Comparison of ENCODE assay signal across 8 mouse cellular contexts in the genomic region with DNA sequence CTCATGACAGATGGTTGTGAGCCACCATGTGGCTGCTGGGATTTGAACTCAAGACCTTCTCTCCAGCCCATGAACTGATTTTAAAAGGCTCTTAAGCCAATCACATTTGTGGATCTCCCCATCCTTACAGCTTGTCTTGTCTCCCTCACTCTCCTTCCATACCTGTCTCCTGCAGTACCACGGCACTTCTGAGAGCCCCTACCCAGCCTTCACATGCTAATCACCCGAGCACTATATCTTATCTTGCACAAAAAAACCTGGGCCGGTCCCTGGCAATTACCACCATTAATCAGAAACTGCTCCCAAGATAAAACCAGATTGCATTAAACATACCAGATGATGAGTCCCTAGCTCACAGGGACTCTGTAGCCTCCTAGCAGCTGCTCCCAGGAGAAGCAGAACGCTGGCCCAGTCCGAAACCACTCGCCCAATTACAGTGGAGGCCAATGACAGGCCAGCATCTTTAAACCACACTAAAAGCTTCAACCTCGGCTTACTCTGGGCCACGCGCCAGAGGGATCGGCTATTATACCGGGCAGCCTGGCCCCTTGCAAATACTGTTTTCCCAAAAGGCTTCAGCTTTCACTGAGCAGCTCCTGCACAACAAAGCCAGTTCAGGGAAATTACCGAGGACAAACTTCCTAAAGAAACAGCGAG.
DNase-seq lines count a peak whose midpoint lies in the region; ATAC-seq lines count a peak whose summit lies in the region.

No protein-coding gene starts in this region.

- no peak overlapping the region for H3K4me3 ChIP-seq in embryonic facial prominence, embryonic 15.5 days (replicated peaks)
- H3K4me3 ChIP-seq in heart, embryonic 10.5 days: no peak overlapping the region
- H3K4me3 ChIP-seq in limb, embryonic 13.5 days: no peak overlapping the region

- H3K9me3 ChIP-seq in embryonic facial prominence, embryonic 15.5 days (replicated peaks): no peaks in the 10 kb centered on the region
- no peaks in the 10 kb centered on the region for H3K9me3 ChIP-seq in heart, embryonic 10.5 days
- no peaks in the 10 kb centered on the region for H3K9me3 ChIP-seq in limb, embryonic 13.5 days

- peak; percentile 46 to 54 for DNase-seq in lung, adult 18-20 months
- DNase-seq in lung, postnatal 25 days (ENCODE audit: low spot score): no peak
- no peak for DNase-seq in heart, embryonic 10.5 days (ENCODE audit: low spot score)
- DNase-seq in kidney, adult 8-10 months: peak; percentile 51 to 53
- DNase-seq in retina, adult 2 months (ENCODE audit: low read depth, low spot score): peak; percentile 9
- no peak for DNase-seq in spleen, postnatal 14 days (ENCODE audit: low spot score in 2 of 2)

- peak overlapping the region; percentile 21 for H3K4me2 ChIP-seq in embryonic facial prominence, embryonic 15.5 days (replicated peaks)
- peak overlapping the region; percentile 47 for H3K4me2 ChIP-seq in limb, embryonic 13.5 days (replicated peaks)

- H3K27ac ChIP-seq in embryonic facial prominence, embryonic 15.5 days (replicated peaks): peak overlapping the region; percentile 29
- H3K27ac ChIP-seq in heart, embryonic 10.5 days: 0 out of 2 replicates have a peak overlapping the region, but pooled peaks have one; percentile 5
- no peak overlapping the region; the same call in 1 of the 2 replicates for H3K27ac ChIP-seq in limb, embryonic 13.5 days

- no peak overlapping the region for H3K9ac ChIP-seq in embryonic facial prominence, embryonic 15.5 days
- no peak overlapping the region for H3K9ac ChIP-seq in limb, embryonic 13.5 days

- peaks cover 59% of the 10 kb centered on the region for H3K4me1 ChIP-seq in embryonic facial prominence, embryonic 15.5 days
- H3K4me1 ChIP-seq in heart, embryonic 10.5 days: peaks cover 57% of the 10 kb centered on the region
- H3K4me1 ChIP-seq in limb, embryonic 13.5 days: peaks cover 57% of the 10 kb centered on the region

- ATAC-seq in embryonic facial prominence, embryonic 15.5 days (ENCODE audit: insufficient number of reproducible peaks, low FRiP score, low TSS enrichment, low read depth): peak; percentile 83
- ATAC-seq in limb, embryonic 13.5 days (ENCODE audit: low FRiP score, low read depth): peak; percentile 77

- WGBS in embryonic facial prominence, embryonic 15.5 days: 17% methylated on average over 13 of the region's 13 CpGs
- whole genome bisulfite sequencing in heart, embryonic 10.5 days: 27% methylated on average over 13 of the region's 13 CpGs
- WGBS in limb, embryonic 13.5 days: 11% methylated on average over 13 of the region's 13 CpGs

- H3K27me3 ChIP-seq in embryonic facial prominence, embryonic 15.5 days: no peaks in the 10 kb centered on the region
- H3K27me3 ChIP-seq in heart, embryonic 10.5 days (ENCODE audit: insufficient read depth, poor library complexity, severe bottlenecking): no peaks in the 10 kb centered on the region
- no peaks in the 10 kb centered on the region for H3K27me3 ChIP-seq in limb, embryonic 13.5 days

- H3K36me3 ChIP-seq in embryonic facial prominence, embryonic 15.5 days: no peaks in the 10 kb centered on the region
- H3K36me3 ChIP-seq in heart, embryonic 10.5 days: no peaks in the 10 kb centered on the region
- H3K36me3 ChIP-seq in limb, embryonic 13.5 days: no peaks in the 10 kb centered on the region

Comparison
In these comparisons a context has a peak if more than half of its experiments do, and no peak if none do; other contexts are left out.
1. DNase-seq: peak in lung, adult 18-20 months (2 of 2), kidney, adult 8-10 months (2 of 2) and retina, adult 2 months (single experiment); none in lung, postnatal 25 days (single experiment), heart, embryonic 10.5 days (single experiment) and spleen, postnatal 14 days (0 of 2).